Mouse (Mus musculus): ENCODE data around the gene Glycam1.
A peak's percentile ranks its signal among the peaks of the same experiment; 100 is the strongest.
"Not testable (repeated sequence)": the region's sequence is repeated elsewhere in the genome, so short reads cannot be mapped to it uniquely, and the experiment has no call there.

The Glycam1 gene

DNA sequence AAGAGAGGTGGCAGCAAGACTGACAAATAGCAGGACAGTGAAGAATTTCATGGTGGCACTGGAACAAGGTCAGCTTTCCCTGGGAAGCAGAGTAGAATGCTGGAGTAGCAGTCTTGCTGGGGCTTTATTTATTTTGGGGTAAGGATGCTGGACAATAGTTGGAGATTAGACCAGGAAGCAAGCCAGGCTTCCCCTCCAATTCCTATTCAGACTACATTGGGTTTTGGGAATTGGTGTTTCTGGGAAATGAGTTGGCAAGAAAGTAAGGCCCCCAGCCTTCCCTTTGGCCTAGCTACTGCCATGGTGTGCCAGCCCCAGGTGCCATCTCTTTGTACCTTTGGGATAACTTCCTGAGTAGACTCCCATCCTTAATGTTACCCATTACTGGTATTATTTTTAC lies at the start of gene Glycam1:
Gene Glycam1, minus strand, starts transcription at position 101 of the 400 bp plus-strand sequence.
- DNase-seq, result no peak

DNA sequence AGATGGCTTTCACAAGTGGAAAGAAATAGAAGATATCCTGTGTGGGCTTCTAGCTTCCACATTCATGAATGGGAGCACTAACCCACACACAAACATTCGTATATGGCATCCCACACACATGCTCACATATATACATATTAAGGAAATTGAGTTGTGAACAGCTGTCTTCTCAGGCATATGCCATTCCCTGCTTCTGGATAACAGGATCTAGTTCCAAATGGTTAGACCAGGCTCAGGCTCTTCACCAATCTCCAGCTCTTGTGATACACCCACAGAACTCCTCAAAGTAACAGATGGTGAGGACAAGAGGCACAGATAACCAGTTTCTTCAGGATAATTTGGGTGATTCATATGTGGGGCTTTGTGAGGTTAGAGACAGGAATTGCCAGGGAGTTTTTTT lies 39.6 kb upstream of the Glycam1 start:
- no peak for DNase-seq

- no peak for DNase-seq
Observed at GRCm38 (mm10) chr15:103590779-103591178, 25.9 kb upstream of the Glycam1 start.

- not testable (repeated sequence) for DNase-seq
Observed at GRCm38 (mm10) chr15:103587752-103588151, 22.9 kb upstream of the Glycam1 start.

DNA sequence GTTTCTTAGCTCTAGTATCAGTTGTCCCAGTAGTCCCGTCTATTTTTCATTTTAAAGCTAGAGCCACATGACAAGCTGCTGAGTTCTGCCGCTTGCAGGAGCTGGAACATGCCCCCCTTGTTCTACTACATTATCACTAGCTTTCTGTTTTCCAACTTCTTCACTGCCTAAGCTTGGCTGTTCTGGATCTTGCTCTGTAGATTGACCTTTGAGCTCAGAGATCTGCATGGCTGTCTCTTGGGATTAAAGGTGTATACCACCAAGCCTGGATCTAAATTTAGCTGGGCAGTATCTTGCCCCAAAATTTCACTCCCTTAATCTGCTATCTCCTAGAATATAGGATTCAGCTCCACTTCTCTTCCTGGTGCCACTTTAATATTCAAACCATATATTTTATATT lies 21.0 kb upstream of the Glycam1 start:
- no peak for DNase-seq

DNA sequence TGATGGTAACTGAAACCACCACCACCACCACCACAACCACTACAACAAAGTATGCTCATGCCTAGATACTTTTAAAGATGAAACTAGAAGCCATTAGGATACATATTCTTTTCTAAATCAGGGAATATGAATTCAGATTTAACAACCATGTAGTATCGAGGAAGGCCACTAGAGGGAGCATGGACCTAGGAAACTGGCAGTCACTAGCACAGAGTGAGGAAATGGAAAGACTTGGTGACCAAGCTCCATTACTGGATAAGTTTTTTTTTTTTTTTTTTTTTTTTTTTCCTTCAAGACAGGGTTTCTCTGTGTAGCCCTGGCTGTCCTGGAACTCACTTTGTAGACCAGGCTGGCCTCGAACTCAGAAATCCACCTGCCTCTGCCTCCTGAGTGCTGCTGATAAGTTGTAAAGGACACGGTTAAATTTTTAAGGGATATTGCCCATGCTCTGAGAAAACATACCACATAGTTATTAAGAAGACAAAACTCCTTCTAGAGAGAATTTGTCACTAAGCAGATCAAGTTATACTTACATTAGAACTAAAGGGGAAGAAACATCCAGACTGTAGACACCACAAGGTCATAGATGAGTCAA lies 12.7 kb downstream of the Glycam1 start:
- DNase-seq, result peak; percentile 45 to 64

- no peak for DNase-seq
Observed at GRCm38 (mm10) chr15:103551053-103551452, 13.8 kb downstream of the Glycam1 start.

- no peak for DNase-seq
Observed at GRCm38 (mm10) chr15:103549475-103549874, 15.4 kb downstream of the Glycam1 start.

GRCm38 (mm10) chr15:103547983-103548382 lies 16.9 kb downstream of the Glycam1 start:
- DNase-seq, result no peak

GRCm38 (mm10) chr15:103542526-103542925 lies 22.4 kb downstream of the Glycam1 start:
- no peak for DNase-seq

DNA sequence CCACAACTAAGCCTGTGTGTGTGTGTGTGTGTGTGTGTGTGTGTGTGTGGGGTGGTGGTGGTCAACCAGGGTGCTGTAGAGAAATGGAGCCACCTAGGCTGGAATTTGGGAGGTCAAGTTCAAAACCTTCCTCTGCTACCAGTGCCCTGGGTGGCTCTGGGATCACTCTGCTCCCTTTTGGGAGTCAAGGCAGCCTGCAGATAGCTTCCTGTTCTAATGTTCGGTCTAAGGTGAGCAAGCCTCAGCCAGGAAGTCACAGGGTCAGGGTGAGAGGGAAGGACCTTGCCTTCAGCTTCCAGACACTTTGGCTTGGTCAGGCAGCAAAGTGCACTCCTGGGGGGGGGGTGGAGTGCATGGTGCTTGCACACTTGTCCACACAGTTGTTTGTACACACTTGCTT lies 24.2 kb downstream of the Glycam1 start:
- no peak for DNase-seq

GRCm38 (mm10) chr15:103539259-103539658 lies 25.6 kb downstream of the Glycam1 start:
- DNase-seq, result no peak

GRCm38 (mm10) chr15:103537822-103538213 lies 27.1 kb downstream of the Glycam1 start, which contains the start of gene Ppp1r1a:
TSS of gene Ppp1r1a (minus strand) at chr15:103538003.
- DNase-seq, result peak; percentile 41 to 66

GRCm38 (mm10) chr15:103537011-103537821 lies 27.7 kb downstream of the Glycam1 start:
- DNase-seq, result peak in 1 of 2 experiments; percentile 27

GRCm38 (mm10) chr15:103536456-103536855 lies 28.4 kb downstream of the Glycam1 start:
- no peak for DNase-seq

GRCm38 (mm10) chr15:103535786-103536185 lies 29.1 kb downstream of the Glycam1 start:
- DNase-seq, result no peak

DNA sequence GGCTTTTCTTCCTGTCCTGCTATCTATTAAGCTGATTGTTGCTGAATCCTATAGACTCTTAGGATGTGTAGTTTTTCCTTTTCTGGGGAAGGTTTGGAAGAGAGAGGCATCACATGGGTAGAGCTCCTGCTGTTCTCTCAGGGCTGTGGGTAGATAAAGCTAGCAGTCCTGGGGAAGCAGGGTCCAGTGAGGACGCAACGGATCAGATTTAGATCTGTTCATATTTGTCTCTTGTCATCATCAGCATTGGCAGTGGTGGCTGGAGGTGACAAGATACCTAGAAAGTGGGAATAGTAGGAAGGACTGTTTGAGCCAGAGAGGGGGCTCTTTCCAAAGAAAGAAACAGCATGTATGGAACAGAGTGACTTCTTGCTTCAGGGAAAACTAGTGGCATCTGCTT lies 29.9 kb downstream of the Glycam1 start:
- DNase-seq, result no peak

GRCm38 (mm10) chr15:103534054-103534620 lies 30.7 kb downstream of the Glycam1 start:
- DNase-seq, result no peak

- DNase-seq, result peak; percentile 60 to 66
Observed at GRCm38 (mm10) chr15:103530372-103530771, 34.5 kb downstream of the Glycam1 start.

DNA sequence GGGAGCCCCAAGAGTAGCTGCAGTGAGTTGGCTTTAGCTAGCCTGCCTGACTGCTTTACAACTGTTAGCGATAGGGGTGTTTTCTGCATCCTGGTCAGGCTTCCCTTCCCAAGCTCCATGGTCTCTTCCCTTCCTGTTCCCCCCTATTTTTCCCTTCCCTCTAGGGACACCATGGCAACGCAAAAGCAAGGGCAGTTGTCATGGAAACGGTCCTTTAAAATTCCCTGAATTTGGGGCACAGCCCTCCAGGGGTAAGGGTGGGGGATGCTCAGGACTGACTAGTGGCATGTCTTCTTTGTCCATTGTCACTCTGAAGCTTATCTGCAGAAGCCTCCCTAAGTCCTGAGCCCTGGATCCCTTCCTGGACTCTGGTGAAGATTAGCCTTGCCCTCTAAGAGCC lies 41.7 kb downstream of the Glycam1 start:
- DNase-seq, result no peak

GRCm38 (mm10) chr15:103522458-103523099 lies 42.3 kb downstream of the Glycam1 start:
- DNase-seq, result no peak

GRCm38 (mm10) chr15:103519386-103520378 lies 45.2 kb downstream of the Glycam1 start:
- DNase-seq, result no peak

Data from cerebellum, adult 18-20 months (tissue).